Mouse (Mus musculus) small intestine, adult 2 months (tissue): ENCODE measurements around the gene Krt78.

Source experiments
- CTCF ChIP-seq: fragments of 200-500 bp; IDR thresholded peaks from 2 replicates; pipeline ENCODE4 v1.5.1; 2012; ENCODE audit warnings: low read depth, mild to moderate bottlenecking, control low read depth, inconsistent platforms, low read length, moderate library complexity, mixed read lengths; ENCODE audit not compliant: insufficient replicate concordance, insufficient read length; ENCODE audit errors: extremely low read depth
- POLR2A ChIP-seq: fragments of 200-500 bp; IDR thresholded peaks from 2 replicates; pipeline ENCODE4 v1.6.1; 2012; ENCODE audit warnings: low read depth, mild to moderate bottlenecking, control low read depth, inconsistent platforms, low read length, moderate library complexity

- TF ChIP-seq CTCF (no peak), POLR2A (no peak)
Measured at GRCm38 (mm10) chr15:101933024-101933423, 21.1 kb downstream of the Krt78 start.
